Mouse (Mus musculus) spleen, adult 2 months (tissue): ENCODE data around the gene Tctex1d2.

Experiments used
- CTCF ChIP-seq: fragments of 200-500 bp; IDR thresholded peaks from 2 replicates; pipeline ENCODE4 v1.5.1; 2011; ENCODE audit warnings: mild to moderate bottlenecking, inconsistent platforms; ENCODE audit not compliant: insufficient read depth, insufficient read length, insufficient replicate concordance; ENCODE audit errors: extremely low read depth
- POLR2A ChIP-seq: fragments of 200-500 bp; IDR thresholded peaks from 2 replicates; pipeline ENCODE4 v1.6.1; 2011; ENCODE audit warnings: low read depth, low read length, inconsistent platforms

DNA sequence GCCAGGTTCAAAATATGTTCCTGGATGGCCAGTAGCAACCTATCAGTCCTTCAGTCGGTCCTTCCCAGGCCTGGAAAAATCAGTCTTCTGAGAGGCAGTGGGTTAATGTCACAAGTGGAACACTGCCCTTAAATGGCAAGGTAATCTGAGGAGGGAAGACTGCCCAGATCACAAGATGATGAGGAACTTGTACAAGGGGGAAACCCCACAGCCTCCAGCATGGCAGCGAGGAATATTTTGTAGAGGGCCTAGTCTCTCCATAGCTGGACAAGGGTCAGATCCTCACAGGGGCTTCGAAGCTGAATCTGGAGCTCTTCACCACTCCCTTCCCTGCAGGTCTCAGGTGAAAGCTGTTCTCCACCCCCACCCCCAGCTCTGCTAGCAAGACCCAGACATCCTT lies 16.7 kb upstream of the Tctex1d2 start:
- TF ChIP-seq CTCF (no peak), POLR2A (no peak)
